In genomic region chr2:93475040-93475439, GRCm38 (mm10) we compare ENCODE assay signal across 9 mouse cellular contexts. TPM values are rescaled to one million over a fixed set of nuclear protein-coding genes. Genes with fewer than 3 reads are reported as not detected.
A peak's percentile ranks its signal among the peaks of the same experiment; 100 is the strongest.
DNase-seq lines count a peak whose midpoint lies in the region; ATAC-seq and TF ChIP-seq lines count a peak whose summit lies in the region.
"Had no signal": no experiment of that assay in that cellular context is flagged by ENCODE, and none has a peak within 500 bp of the region (broad histone marks: within the 10 kb centered on the region; RNA-seq: fewer than 3 reads in every experiment).

No protein-coding gene starts in this region.

- DNase-seq in adrenal gland, postnatal 14 days: peak; percentile 93
- DNase-seq in heart, adult 8-10 months (ENCODE audit: low spot score): peak; percentile 90
- peak; percentile 94 for DNase-seq in kidney, postnatal 14 days
- peak; percentile 94 for DNase-seq in testis, postnatal 10 days (ENCODE audit: low spot score)

- H3K4me1 ChIP-seq in embryonic facial prominence, embryonic 13.5 days: peaks cover 23% of the 10 kb centered on the region
- H3K4me1 ChIP-seq in liver, embryonic 16.5 days (ENCODE audit: control insufficient read depth, low read depth, low read length): peaks cover 11% of the 10 kb centered on the region

- 0 out of 2 replicates have a peak overlapping the region, but pooled peaks have one; percentile 28 for H3K27ac ChIP-seq in embryonic facial prominence, embryonic 13.5 days
- H3K27ac ChIP-seq in liver, embryonic 16.5 days (ENCODE audit: low read length): no peak overlapping the region

- peak; percentile 21; the same call in 1 of the 2 replicates for ATAC-seq in embryonic facial prominence, embryonic 13.5 days (ENCODE audit: insufficient number of reproducible peaks, insufficient read depth, low FRiP score, low TSS enrichment, low read depth)
- ATAC-seq in liver, embryonic 16.5 days (ENCODE audit: low read depth): 0 out of 2 replicates have a peak, but pooled peaks have one; percentile 4
- ATAC-seq in neutrophil, adult 5-6 weeks (ENCODE audit: extremely low read depth, insufficient number of reproducible peaks, low FRiP score, poor library complexity, severe bottlenecking): peak; percentile 57

- H3K36me3 ChIP-seq in C2C12 (ENCODE audit: control insufficient read depth, insufficient read depth): no peaks in the 10 kb centered on the region
- H3K36me3 ChIP-seq in embryonic facial prominence, embryonic 13.5 days: no peaks in the 10 kb centered on the region
- H3K36me3 ChIP-seq in liver, embryonic 16.5 days (ENCODE audit: control insufficient read depth, insufficient read depth): no peaks in the 10 kb centered on the region

- no peak overlapping the region for H3K9ac ChIP-seq in embryonic facial prominence, embryonic 13.5 days
- H3K9ac ChIP-seq in liver, embryonic 16.5 days (ENCODE audit: low read depth, low read length): no peak overlapping the region

- H3K9me3 ChIP-seq in embryonic facial prominence, embryonic 13.5 days: no peaks in the 10 kb centered on the region
- H3K9me3 ChIP-seq in liver, embryonic 16.5 days (replicated peaks; ENCODE audit: control insufficient read depth, low read length): no peaks in the 10 kb centered on the region

- no peaks in the 10 kb centered on the region for H3K79me2 ChIP-seq in C2C12 (ENCODE audit: control insufficient read depth, insufficient read depth)

- no peak overlapping the region for H3K4me3 ChIP-seq in C2C12 (ENCODE audit: insufficient read depth, poor library complexity, severe bottlenecking)
- no peak overlapping the region for H3K4me3 ChIP-seq in embryonic facial prominence, embryonic 13.5 days
- H3K4me3 ChIP-seq in liver, embryonic 16.5 days (ENCODE audit: low read depth, low read length): no peak overlapping the region
- H3K4me3 ChIP-seq: erythroblast, embryonic 14.5 days had no signal

- no peak overlapping the region for H3ac ChIP-seq in C2C12 (ENCODE audit: control insufficient read depth, insufficient read length, low read depth)

- 1% methylated on average over 11 of the region's 11 CpGs for WGBS in embryonic facial prominence, embryonic 13.5 days
- under 1% methylated on average over 11 of the region's 11 CpGs for WGBS in liver, embryonic 16.5 days (ENCODE audit: insufficient replicate concordance)

- peak overlapping the region; percentile 27; the same call in 1 of the 2 replicates for H3K4me2 ChIP-seq in embryonic facial prominence, embryonic 13.5 days
- no peak overlapping the region for H3K4me2 ChIP-seq in liver, embryonic 16.5 days (ENCODE audit: low read depth, low read length)

- peaks cover 21% of the 10 kb centered on the region for H3K27me3 ChIP-seq in C2C12 (ENCODE audit: control insufficient read depth, insufficient read depth, insufficient read length)
- H3K27me3 ChIP-seq in embryonic facial prominence, embryonic 13.5 days: no peaks in the 10 kb centered on the region
- no peaks in the 10 kb centered on the region; the same call in 1 of the 2 replicates for H3K27me3 ChIP-seq in liver, embryonic 16.5 days (ENCODE audit: control insufficient read depth, insufficient read depth, low read depth, low read length)

- TF ChIP-seq CTCF in C2C12 (IDR thresholded peaks at IDR 0.05; ENCODE audit: control insufficient read depth, insufficient read depth, insufficient read length): peak; percentile 85

- no peaks in the 10 kb centered on the region for H3K79me3 ChIP-seq in C2C12 (ENCODE audit: low read depth)

TF ChIP-seq in C2C12, 6 proteins besides CTCF, POLR2A, EP300 and RAD21:
- no peak for TF ChIP-seq MAX (IDR thresholded peaks at IDR 0.05)
- TF ChIP-seq MYOG (IDR thresholded peaks at IDR 0.05; ENCODE audit: control insufficient read depth, extremely low read depth, insufficient read length): no peak
- no peak for TF ChIP-seq MYOD1 (IDR thresholded peaks at IDR 0.05; ENCODE audit: control insufficient read depth, insufficient read length, low read depth)
- no peak for TF ChIP-seq FOSL1 (IDR thresholded peaks at IDR 0.05; ENCODE audit: insufficient read depth, low read length, poor library complexity, severe bottlenecking)
- no peak for TF ChIP-seq CEBPB (IDR thresholded peaks at IDR 0.05; ENCODE audit: low read depth)
TF ChIP-seq in C2C12: peak in this region for 0.

RNA-seq across cellular contexts. Expression of gene Cd82, which starts 12.1 kb away (rescaled TPM):
- 118 TPM for polyA plus RNA-seq in C2C12 (2012; fragmentation: generic; extraction: Trizol)
- total RNA-seq in adrenal gland, postnatal 14 days (2021): 43.0 and 54.9 TPM in 2 replicates
- 34.8 and 40.4 TPM in 2 replicates for polyA plus RNA-seq in embryonic facial prominence, embryonic 13.5 days (2015; fragmentation: Nextera tagmentation; extraction: Ambion mirVana)
- total RNA-seq in heart, adult 8-10 months (2022): 10 to 100 TPM; 15.6 to 24.4 (median 17.1) TPM
- polyA plus RNA-seq in liver, embryonic 16.5 days (2015; fragmentation: Nextera tagmentation; extraction: Ambion mirVana): 111 and 112 TPM in 2 replicates
- total RNA-seq in neutrophil, adult 5-6 weeks (2017): 147 and 156 TPM in 2 replicates

Comparison
In these comparisons a context has a peak if more than half of its experiments do, and no peak if none do; other contexts are left out.
1. ATAC-seq: peak in every context shown above with its lines; median percentile 57 in neutrophil, adult 5-6 weeks; 21 in embryonic facial prominence, embryonic 13.5 days; 4 in liver, embryonic 16.5 days.